Mouse (Mus musculus): Measurements from ENCODE around the gene Ms4a4c.
"Not testable (repeated sequence)": the region's sequence is repeated elsewhere in the genome, so short reads cannot be mapped to it uniquely, and the experiment has no call there.

The Ms4a4c gene

DNA sequence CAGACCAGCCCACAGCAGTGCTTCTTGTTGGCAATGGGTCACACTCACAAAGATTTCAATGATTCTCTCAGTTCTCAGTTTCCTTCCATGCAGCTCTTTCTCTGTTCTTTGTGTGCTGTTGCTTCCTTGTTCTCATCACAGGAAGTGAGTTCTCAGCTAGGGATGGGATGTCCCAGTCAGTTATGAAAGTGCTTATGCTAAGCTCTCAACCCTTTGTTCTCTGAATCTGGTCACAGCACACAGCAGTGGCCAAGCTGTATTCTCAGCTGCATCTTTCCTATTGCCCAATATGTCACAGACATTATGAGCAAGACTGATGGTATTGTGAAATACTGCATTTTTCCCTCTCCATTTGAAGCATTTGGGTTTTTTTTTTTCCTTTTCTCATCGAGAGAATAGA lies 60.2 kb downstream of the Ms4a4c start:
- not testable (repeated sequence) for DNase-seq (ENCODE audit: low spot score in 2 of 2)

DNA sequence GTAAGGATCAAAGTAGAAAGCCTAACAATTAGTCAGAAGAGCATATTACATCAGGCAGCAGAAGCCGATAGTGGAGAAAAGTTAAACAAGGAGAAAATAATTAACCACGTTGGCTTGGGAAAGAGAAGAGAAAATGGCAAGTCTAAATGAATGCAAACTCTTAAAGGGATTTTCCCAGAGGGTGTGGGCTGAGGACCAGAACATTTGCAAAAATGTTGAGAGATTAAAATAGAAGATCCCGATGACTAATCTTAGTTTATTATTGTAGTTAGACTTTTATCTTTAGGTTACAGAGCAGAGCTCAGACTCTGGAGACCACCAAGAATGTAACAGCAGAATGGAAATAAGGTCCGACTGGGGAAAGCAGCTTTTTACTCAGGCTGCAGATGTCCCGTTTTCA lies 61.9 kb downstream of the Ms4a4c start:
- DNase-seq (ENCODE audit: low spot score in 2 of 2): no peak

DNA sequence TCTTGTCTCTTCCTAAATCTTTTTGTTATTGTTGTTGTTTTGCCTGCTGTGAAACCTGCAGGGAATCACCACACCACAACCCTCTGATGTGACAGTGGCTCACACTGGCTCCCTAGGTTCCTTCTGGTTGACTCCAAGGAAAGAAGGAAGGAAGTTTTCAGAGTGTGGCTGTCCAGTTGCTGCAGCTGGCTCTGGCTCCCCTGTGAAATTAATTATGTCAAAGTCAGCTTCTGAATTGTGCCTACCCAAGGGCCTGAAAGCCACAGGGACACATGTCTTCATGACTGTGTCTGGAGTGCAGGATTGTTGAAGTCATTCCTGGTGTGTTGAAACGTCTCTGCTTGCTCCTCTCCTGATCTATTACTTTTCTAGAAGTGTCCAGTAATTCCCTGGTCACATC lies 63.8 kb downstream of the Ms4a4c start:
- DNase-seq (ENCODE audit: low spot score in 2 of 2): not testable (repeated sequence)

DNA sequence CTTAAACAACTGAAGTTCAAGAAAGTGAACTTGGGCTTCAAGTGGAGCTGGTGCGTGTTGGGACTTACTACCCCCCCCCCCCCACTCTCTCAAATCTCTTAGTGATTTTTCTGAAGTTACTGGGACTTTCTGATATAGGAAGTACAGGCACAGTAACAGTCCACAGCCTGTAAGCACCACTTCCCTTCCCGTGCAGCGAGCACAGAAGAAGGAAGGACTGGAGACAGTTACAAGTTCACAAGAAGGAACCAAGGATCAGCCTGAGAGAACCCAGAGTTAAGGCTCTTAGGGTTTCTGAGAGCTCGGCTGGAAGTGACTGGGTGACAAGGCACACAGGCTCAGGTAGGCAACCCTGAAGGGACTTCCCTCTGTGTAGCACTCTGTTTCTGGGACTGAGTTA lies 64.6 kb downstream of the Ms4a4c start, which contains the start of gene Ms4a6c:
Gene Ms4a6c (plus strand): TSS at position 152 of the 400 bp plus-strand sequence.
- not testable (repeated sequence) for DNase-seq (ENCODE audit: low spot score in 2 of 2)

All from frontal cortex, postnatal 10 days (tissue).